Mouse (Mus musculus) testis, adult 2 months (tissue): ENCODE results near the gene Zbed6. TPM values are rescaled to one million over a fixed set of nuclear protein-coding genes. Genes with fewer than 3 reads are reported as not detected.

Experiments used
- H3K27ac ChIP-seq: fragments of 200-500 bp; 2 replicates; pipeline ENCODE4 v1.5.1; 2012; ENCODE audit warnings: low read depth, low read length; ENCODE audit not compliant: control insufficient read depth, insufficient read depth
- H3K27me3 ChIP-seq: fragments of 200-500 bp; 2 replicates; pipeline ENCODE4 v1.6.1; 2012; ENCODE audit warnings: mild to moderate bottlenecking, low read length, moderate library complexity; ENCODE audit not compliant: control insufficient read depth, insufficient read depth
- H3K36me3 ChIP-seq: fragments of 200-500 bp; 2 replicates; pipeline ENCODE4 v1.6.1; 2012; ENCODE audit warnings: mild to moderate bottlenecking, low read length; ENCODE audit not compliant: control insufficient read depth, insufficient read depth
- H3K4me1 ChIP-seq: fragments of 200-500 bp; 2 replicates; pipeline ENCODE4 v1.6.1; 2012; ENCODE audit warnings: low read length; ENCODE audit not compliant: control insufficient read depth, insufficient read depth
- H3K4me3 ChIP-seq: fragments of 200-500 bp; 2 replicates; pipeline ENCODE4 v1.5.1; 2012; ENCODE audit warnings: low read depth, mild to moderate bottlenecking, low read length, moderate library complexity, mixed read lengths; ENCODE audit not compliant: control insufficient read depth
- CTCF ChIP-seq: fragments of 200-500 bp; IDR thresholded peaks from 2 replicates; pipeline ENCODE4 v1.5.1; 2012; ENCODE audit warnings: low read depth, mild to moderate bottlenecking, inconsistent platforms, low read length, moderate library complexity; ENCODE audit not compliant: control insufficient read depth, insufficient read depth, insufficient replicate concordance
- POLR2A ChIP-seq: fragments of 200-500 bp; IDR thresholded peaks from 2 replicates; pipeline ENCODE4 v1.6.1; 2012; ENCODE audit warnings: low read depth, mild to moderate bottlenecking, inconsistent platforms, low read length, moderate library complexity; ENCODE audit not compliant: control insufficient read depth
- polyA plus RNA-seq: library from polyadenylated mRNA; depleted of rRNA; stranded (reverse); fragments of >200 nt; gene quantifications from 2 replicates; pipeline ENCODE4 v1.2.3, GENCODE M21; 2012

The Zbed6 gene
- polyA plus RNA-seq, 1 experiment = 2.0 TPM

- no peak overlapping the region for H3K27ac ChIP-seq
- no peaks in the 10 kb centered on the region; the same call in 1 of the 2 replicates for H3K4me1 ChIP-seq
- no peak overlapping the region for H3K4me3 ChIP-seq
- TF ChIP-seq CTCF (no peak), POLR2A (no peak)
- H3K27me3 ChIP-seq = no peaks in the 10 kb centered on the region
- H3K36me3 ChIP-seq = no peaks in the 10 kb centered on the region
Observed at GRCm38 (mm10) chr1:133693536-133694114, 32.9 kb upstream of the Zbed6 start.

- no peak overlapping the region for H3K4me3 ChIP-seq
- H3K27me3 ChIP-seq = no peaks in the 10 kb centered on the region
- H3K27ac ChIP-seq = no peak overlapping the region
- no peaks in the 10 kb centered on the region for H3K36me3 ChIP-seq
- H3K4me1 ChIP-seq = no peaks in the 10 kb centered on the region; the same call in 1 of the 2 replicates
- TF ChIP-seq POLR2A (no peak), CTCF (no peak)
Observed at GRCm38 (mm10) chr1:133692195-133692594, 31.5 kb upstream of the Zbed6 start.

GRCm38 (mm10) chr1:133691046-133691445, 30.4 kb upstream of the Zbed6 start:
- no peaks in the 10 kb centered on the region; the same call in 1 of the 2 replicates for H3K4me1 ChIP-seq
- no peak overlapping the region for H3K4me3 ChIP-seq
- H3K27me3 ChIP-seq = no peaks in the 10 kb centered on the region
- H3K36me3 ChIP-seq = no peaks in the 10 kb centered on the region
- TF ChIP-seq POLR2A = no peak
- TF ChIP-seq CTCF = no peak
- no peak overlapping the region for H3K27ac ChIP-seq

GRCm38 (mm10) chr1:133689897-133690296, 29.2 kb upstream of the Zbed6 start, which contains the start of gene Lax1:
Gene Lax1 (minus strand): TSS chr1:133690108.
- Histone ChIP-seq H3K4me3 (no peak within 1 kb of the TSS), H3K36me3 (no peaks in the 10 kb centered on the region), H3K27me3 (no peaks in the 10 kb centered on the region), H3K27ac (no peak within 1 kb of the TSS), H3K4me1 (no peaks in the 10 kb centered on the region; the same call in 1 of the 2 replicates)
- TF ChIP-seq CTCF (no peak), POLR2A (no peak)

- peaks cover 2% of the 10 kb centered on the region; the same call in 1 of the 2 replicates for H3K4me1 ChIP-seq
- H3K27ac ChIP-seq = no peak overlapping the region
- H3K27me3 ChIP-seq = no peaks in the 10 kb centered on the region
- H3K36me3 ChIP-seq = no peaks in the 10 kb centered on the region
- no peak for TF ChIP-seq CTCF
- TF ChIP-seq POLR2A = no peak
- no peak overlapping the region for H3K4me3 ChIP-seq
Observed at GRCm38 (mm10) chr1:133688301-133688700, 27.6 kb upstream of the Zbed6 start.

GRCm38 (mm10) chr1:133685749-133686519, 25.2 kb upstream of the Zbed6 start:
- Histone ChIP-seq H3K4me1 (peaks cover 8% of the 10 kb centered on the region), H3K4me3 (no peak overlapping the region), H3K36me3 (no peaks in the 10 kb centered on the region), H3K27ac (no peak overlapping the region), H3K27me3 (no peaks in the 10 kb centered on the region)
- TF ChIP-seq CTCF (no peak), POLR2A (no peak)

GRCm38 (mm10) chr1:133671801-133672200, 11.1 kb upstream of the Zbed6 start:
- H3K4me1 ChIP-seq = no peaks in the 10 kb centered on the region
- TF ChIP-seq CTCF = no peak
- no peak for TF ChIP-seq POLR2A
- no peaks in the 10 kb centered on the region for H3K27me3 ChIP-seq
- H3K4me3 ChIP-seq = no peak overlapping the region
- H3K27ac ChIP-seq = no peak overlapping the region
- H3K36me3 ChIP-seq = no peaks in the 10 kb centered on the region
